Mouse (Mus musculus) stomach, postnatal 0 days (tissue): ENCODE results near the gene Gm29735. TPM values are rescaled to one million over a fixed set of nuclear protein-coding genes. Genes with fewer than 3 reads are reported as not detected.
"Not testable (repeated sequence)": the region's sequence is repeated elsewhere in the genome, so short reads cannot be mapped to it uniquely, and the experiment has no call there.

Source experiments
- ATAC-seq: fragments of 200-750 bp; cut with Nextera tagmentation; 2 replicates; pipeline ENCODE4 v1.8.0; 2017; ENCODE audit not compliant: low FRiP score, low TSS enrichment
- DNase-seq: peaks from one replicate; pipeline ENCODE4 v3.0.0-alpha.2; 2016; ENCODE audit warnings: low spot score
- H3K27ac ChIP-seq: fragments of 300-500 bp; sonication (generic); replicated peaks from 2 replicates; pipeline ENCODE4 v1.5.1; 2014; ENCODE audit warnings: mild to moderate bottlenecking, control low read depth
- H3K27me3 ChIP-seq: fragments of 300-500 bp; sonication (generic); 2 replicates; pipeline ENCODE4 v1.6.1; 2014; ENCODE audit warnings: low read length; ENCODE audit not compliant: control insufficient read depth, insufficient read depth
- H3K36me3 ChIP-seq: fragments of 300-500 bp; sonication (generic); 2 replicates; pipeline ENCODE4 v1.6.1; 2014; ENCODE audit warnings: low read length, mixed read lengths; ENCODE audit not compliant: control insufficient read depth, insufficient read depth
- H3K4me1 ChIP-seq: fragments of 300-500 bp; sonication (generic); replicated peaks from 2 replicates; pipeline ENCODE4 v1.6.1; 2014; ENCODE audit warnings: antibody characterized with exemption; ENCODE audit not compliant: control insufficient read depth, insufficient read depth
- H3K4me2 ChIP-seq: fragments of 300-500 bp; sonication (generic); replicated peaks from 2 replicates; pipeline ENCODE4 v1.6.1; 2014; ENCODE audit warnings: low read depth, mild to moderate bottlenecking, control low read depth, moderate library complexity
- H3K4me3 ChIP-seq: fragments of 300-500 bp; sonication (generic); 2 replicates; pipeline ENCODE4 v1.5.1; 2014; ENCODE audit warnings: low read depth, low read length, control low read depth
- H3K9ac ChIP-seq: fragments of 300-500 bp; sonication (generic); 2 replicates; pipeline ENCODE4 v1.6.1; 2014; ENCODE audit warnings: mild to moderate bottlenecking, low read length, control low read depth, mixed read lengths
- H3K9me3 ChIP-seq: fragments of 300-500 bp; sonication (generic); 2 replicates; pipeline ENCODE4 v1.6.1; 2016; ENCODE audit warnings: low read length; ENCODE audit not compliant: control insufficient read depth
- CTCF ChIP-seq: IDR thresholded peaks from 2 replicates; pipeline ENCODE4 v1.5.1; 2016; ENCODE audit warnings: antibody characterized with exemption, low read depth, mild to moderate bottlenecking, moderate library complexity
- EP300 ChIP-seq: optimal IDR thresholded peaks from 2 replicates; pipeline ENCODE3; 2016; ENCODE audit warnings: antibody characterized with exemption
- WGBS: fragments of 180-500 bp; shearing (Covaris S2); extraction: QIAGEN DNeasy Blood & Tissue Kit; methylation state at CpG from one replicate; pipeline ENCODE4 v1.1.7; 2014; 5-methylcytosine and 5-hydroxymethylcytosine counted together
- polyA plus RNA-seq: library from polyadenylated mRNA; unstranded; fragments of >200 nt; fragmentation: Nextera tagmentation; extraction: Ambion mirVana; gene quantifications from 2 replicates; pipeline ENCODE4 v1.2.1, GENCODE M21; 2015

Gene Gm29735
- polyA plus RNA-seq, 1 experiment from 2014 or later: not detected

DNA sequence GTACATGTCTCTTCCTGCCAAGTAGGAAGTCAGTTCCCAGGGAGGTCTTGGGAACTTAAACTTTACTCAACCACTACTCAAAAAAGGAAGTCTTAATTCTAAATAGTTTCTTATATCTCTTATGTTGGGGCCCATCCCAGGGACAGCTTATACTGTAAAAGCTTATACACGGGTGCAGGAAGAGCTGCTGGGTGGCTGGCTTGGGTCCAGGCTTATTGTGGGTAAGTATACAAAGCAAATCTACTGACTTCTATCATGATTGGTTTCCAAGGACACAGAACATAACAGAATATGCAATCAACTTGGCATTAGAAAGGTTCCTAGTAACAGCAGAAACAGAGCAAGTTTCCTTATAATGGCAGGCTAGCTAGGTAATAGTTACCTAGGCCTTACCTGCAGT lies 1.6 kb downstream of the Gm29735 start:
- H3K9me3 ChIP-seq: no peaks in the 10 kb centered on the region
- WGBS: 16% methylated on average over 1 of the region's 1 CpGs
- no peak overlapping the region for H3K4me2 ChIP-seq
- ATAC-seq: peak; percentile 71; the same call in 1 of the 2 replicates
- no peaks in the 10 kb centered on the region for H3K4me1 ChIP-seq
- no peak for TF ChIP-seq CTCF
- no peak for TF ChIP-seq EP300
- H3K27ac ChIP-seq: no peak overlapping the region
- no peaks in the 10 kb centered on the region for H3K36me3 ChIP-seq
- no peak overlapping the region for H3K4me3 ChIP-seq
- no peaks in the 10 kb centered on the region for H3K27me3 ChIP-seq
- peak; percentile 69 for DNase-seq
- no peak overlapping the region for H3K9ac ChIP-seq

DNA sequence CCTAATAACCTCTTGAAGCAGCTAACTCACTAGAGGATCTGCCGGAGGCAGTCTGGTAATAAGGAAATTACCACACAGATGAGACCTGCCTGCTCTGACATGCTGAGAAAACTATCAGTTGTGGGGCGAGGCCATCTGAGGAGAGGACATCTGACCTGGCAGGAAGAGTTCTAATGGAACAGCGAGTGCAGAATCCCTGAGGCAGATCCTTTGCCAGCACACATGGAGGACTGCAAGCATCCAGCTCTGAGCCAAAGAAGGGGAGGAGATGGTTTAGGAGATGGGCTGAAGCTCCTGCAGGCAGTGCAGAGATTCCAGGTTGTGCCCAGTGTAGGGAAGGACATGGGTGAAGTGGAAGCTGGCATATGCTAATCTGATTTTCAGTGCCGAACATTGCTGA lies 4.7 kb downstream of the Gm29735 start:
- H3K4me2 ChIP-seq: no peak overlapping the region
- no peak for ATAC-seq
- WGBS: 75% methylated on average over 4 of the region's 4 CpGs

DNA sequence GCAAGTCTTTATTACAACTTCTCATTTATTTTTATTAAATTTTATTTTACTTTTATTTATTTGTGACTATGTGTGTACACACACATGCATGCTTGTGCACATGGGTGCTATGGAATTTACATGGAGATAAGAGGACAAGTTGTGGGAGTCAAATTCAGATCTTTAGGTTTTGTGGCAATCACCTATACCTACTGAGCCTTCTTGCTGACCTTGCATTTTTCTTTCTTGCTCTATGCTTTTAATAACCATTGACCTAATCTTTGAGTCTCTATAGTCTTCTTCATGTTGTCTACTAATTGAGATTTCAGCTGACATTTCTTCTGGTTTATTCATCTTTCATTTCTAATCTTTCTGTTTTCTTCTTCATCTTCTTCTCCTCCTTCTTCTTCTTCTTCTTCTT lies 8.3 kb downstream of the Gm29735 start:
- Histone ChIP-seq H3K36me3 (no peaks in the 10 kb centered on the region), H3K9ac (no peak overlapping the region), H3K4me3 (no peak overlapping the region), H3K27ac (no peak overlapping the region), H3K9me3 (no peaks in the 10 kb centered on the region), H3K4me1 (no peaks in the 10 kb centered on the region), H3K4me2 (no peak overlapping the region), H3K27me3 (no peaks in the 10 kb centered on the region)
- DNase-seq (no peak), ATAC-seq (no peak)
- TF ChIP-seq CTCF (no peak), EP300 (no peak)

More for the DNA sequence above, 4.7 kb downstream of the Gm29735 start:
- TF ChIP-seq EP300: no peak
- no peak for TF ChIP-seq CTCF
- H3K9ac ChIP-seq: no peak overlapping the region
- no peaks in the 10 kb centered on the region for H3K4me1 ChIP-seq
- no peaks in the 10 kb centered on the region for H3K27me3 ChIP-seq
- no peaks in the 10 kb centered on the region for H3K9me3 ChIP-seq
- no peak overlapping the region for H3K4me3 ChIP-seq
- no peaks in the 10 kb centered on the region for H3K36me3 ChIP-seq
- no peak for DNase-seq
- H3K27ac ChIP-seq: no peak overlapping the region

DNA sequence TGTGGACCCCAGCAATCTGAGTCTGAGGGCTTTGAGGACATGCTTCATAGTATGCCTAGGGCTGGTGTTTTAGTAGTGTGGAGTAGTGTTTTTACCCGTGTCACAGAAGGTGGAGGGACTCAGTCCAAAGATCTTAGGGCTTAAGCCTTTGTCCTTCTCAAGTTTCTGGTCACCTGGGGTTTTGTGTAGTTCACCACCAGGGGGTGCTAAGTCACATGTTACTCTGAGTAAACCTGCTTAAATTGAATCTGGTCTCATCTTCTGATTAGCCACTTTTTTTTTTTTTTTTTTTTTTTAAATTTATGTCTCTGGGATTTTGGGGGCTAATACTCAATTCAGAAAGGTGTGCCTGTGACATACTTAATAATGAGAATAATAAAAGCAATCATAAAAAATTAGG lies 10.9 kb downstream of the Gm29735 start:
- H3K4me1 ChIP-seq: no peaks in the 10 kb centered on the region
- H3K4me3 ChIP-seq: no peak overlapping the region
- no peaks in the 10 kb centered on the region for H3K36me3 ChIP-seq
- no peak overlapping the region for H3K4me2 ChIP-seq
- H3K27ac ChIP-seq: no peak overlapping the region
- DNase-seq (peak; percentile 52), ATAC-seq (no peak)
- TF ChIP-seq EP300 (no peak), CTCF (peak; percentile 77)
- no peaks in the 10 kb centered on the region for H3K9me3 ChIP-seq
- 0% methylated on average over 1 of the region's 1 CpGs for WGBS
- H3K27me3 ChIP-seq: no peaks in the 10 kb centered on the region
- no peak overlapping the region for H3K9ac ChIP-seq

DNA sequence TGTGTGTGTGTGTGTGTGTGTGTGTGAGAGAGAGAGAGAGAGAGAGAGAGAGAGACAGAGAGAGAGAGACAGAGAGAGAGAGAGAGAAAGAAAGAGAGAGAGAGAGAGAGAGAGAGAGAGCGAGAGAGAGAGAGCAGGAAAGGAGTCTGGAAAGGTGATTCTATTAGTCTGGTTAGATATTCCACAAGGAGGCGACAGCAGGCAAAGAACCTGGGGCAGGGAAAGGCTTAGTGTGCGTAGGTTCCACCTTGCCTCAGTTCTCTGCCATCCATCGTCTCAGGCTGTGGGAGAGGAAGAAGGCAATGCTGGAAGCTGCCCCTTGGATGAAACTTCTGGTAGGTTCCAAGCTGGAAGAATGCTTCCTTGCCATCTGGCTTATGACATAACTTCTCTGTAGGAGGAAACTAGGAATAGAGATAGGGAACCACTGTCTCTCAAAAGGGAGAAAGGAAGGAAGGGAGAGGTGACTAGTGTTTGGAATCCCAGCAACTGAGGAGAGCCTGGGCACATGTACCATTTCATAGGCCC lies 11.4 kb downstream of the Gm29735 start:
- no peaks in the 10 kb centered on the region for H3K36me3 ChIP-seq
- TF ChIP-seq EP300 (no peak), CTCF (peak; percentile 53)
- H3K4me2 ChIP-seq: no peak overlapping the region
- DNase-seq (no peak), ATAC-seq (no peak)
- no peak overlapping the region for H3K9ac ChIP-seq
- no peaks in the 10 kb centered on the region for H3K9me3 ChIP-seq
- no peaks in the 10 kb centered on the region for H3K27me3 ChIP-seq
- no peak overlapping the region for H3K4me3 ChIP-seq
- 27% methylated on average over 4 of the region's 4 CpGs for WGBS
- H3K27ac ChIP-seq: no peak overlapping the region
- no peaks in the 10 kb centered on the region for H3K4me1 ChIP-seq

DNA sequence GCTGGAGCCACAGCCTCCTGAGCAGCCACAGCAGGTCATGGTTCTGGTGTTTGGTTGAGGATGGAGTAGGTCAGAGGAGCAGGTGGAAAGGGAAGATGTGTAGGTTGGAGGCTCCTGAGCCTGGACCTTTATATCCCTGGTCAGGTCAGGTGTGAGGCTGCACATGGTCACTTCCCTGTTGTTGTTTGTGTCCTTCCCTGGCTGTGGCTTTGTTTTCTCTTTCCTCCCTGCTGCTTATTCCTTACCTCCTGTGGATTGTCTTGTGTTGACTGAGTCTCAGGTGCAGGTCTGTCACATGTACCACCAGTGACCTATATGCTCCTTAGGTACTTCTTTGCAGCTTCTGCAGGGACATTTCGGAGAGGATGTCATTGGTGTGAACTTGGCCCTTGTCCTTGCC lies 12.4 kb downstream of the Gm29735 start, which contains the start of gene Gm45337:
Gene Gm45337 (minus strand): TSS at position 101 of the 400 bp plus-strand sequence.
- no peak within 1 kb of the TSS for H3K4me3 ChIP-seq
- no peaks in the 10 kb centered on the region for H3K4me1 ChIP-seq
- no peaks in the 10 kb centered on the region for H3K9me3 ChIP-seq
- H3K36me3 ChIP-seq: no peaks in the 10 kb centered on the region
- no peak within 1 kb of the TSS for H3K27ac ChIP-seq
- 60% methylated on average over 1 of the region's 1 CpGs for WGBS
- TF ChIP-seq EP300: no peak
- no peak for TF ChIP-seq CTCF
- DNase-seq (no peak), ATAC-seq (no peak)
- H3K27me3 ChIP-seq: no peaks in the 10 kb centered on the region
- no peak within 1 kb of the TSS for H3K9ac ChIP-seq
- no peak within 1 kb of the TSS for H3K4me2 ChIP-seq

DNA sequence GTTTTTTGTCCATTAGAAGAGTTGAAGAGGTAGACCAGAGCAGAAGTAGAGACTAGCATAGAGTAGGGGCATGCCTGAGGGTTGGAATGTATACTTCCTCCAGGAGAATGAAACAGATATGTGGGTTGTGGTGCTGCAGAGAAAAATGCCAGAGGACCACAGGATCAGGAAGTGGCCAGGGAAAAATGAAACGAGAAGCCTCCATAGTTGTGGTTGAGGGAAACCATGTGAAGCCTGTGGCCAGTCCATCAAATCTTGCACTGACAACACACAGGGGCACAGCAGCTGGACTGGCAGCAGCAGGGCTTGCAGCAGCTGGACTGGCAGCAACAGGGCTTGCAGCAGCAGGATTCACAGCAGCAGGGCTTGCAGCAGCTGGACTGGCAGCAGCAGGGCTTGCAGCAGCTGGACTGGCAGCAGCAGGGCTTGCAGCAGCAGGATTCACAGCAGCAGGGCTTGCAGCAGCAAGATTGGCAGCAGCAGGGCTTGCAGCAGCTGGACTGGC lies 13.4 kb downstream of the Gm29735 start:
- H3K9me3 ChIP-seq, H3K27me3 ChIP-seq, H3K9ac ChIP-seq, H3K4me1 ChIP-seq, H3K27ac ChIP-seq, H3K36me3 ChIP-seq, H3K4me2 ChIP-seq, ATAC-seq, H3K4me3 ChIP-seq, DNase-seq: not testable (repeated sequence)
- WGBS: 24% methylated on average over 1 of the region's 1 CpGs
